In genomic region chr10:95624007-95624406, GRCm38 (mm10) we compare ENCODE assay signal across 17 mouse cellular contexts. TPM values are rescaled to one million over a fixed set of nuclear protein-coding genes. Genes with fewer than 3 reads are reported as not detected.
DNase-seq lines count a peak whose midpoint lies in the region; ATAC-seq and TF ChIP-seq lines count a peak whose summit lies in the region.
"Had no signal": no experiment of that assay in that cellular context is flagged by ENCODE, and none has a peak within 500 bp of the region (broad histone marks: within the 10 kb centered on the region; RNA-seq: fewer than 3 reads in every experiment).

No protein-coding gene starts in this region.

- no peak for TF ChIP-seq POLR2A in liver, adult 2 months (IDR thresholded peaks at IDR 0.05; ENCODE audit: extremely low read depth, insufficient read depth, low read length)

- no peak overlapping the region for H3K4me2 ChIP-seq in heart, embryonic 16.5 days (ENCODE audit: low read depth, low read length)
- no peak overlapping the region for H3K4me2 ChIP-seq in liver, embryonic 11.5 days
- H3K4me2 ChIP-seq in kidney, postnatal 0 days (ENCODE audit: low read length), result no peak overlapping the region
- H3K4me2 ChIP-seq: forebrain, embryonic 13.5 days; hindbrain, embryonic 15.5 days; liver, embryonic 13.5 days had no signal

- no peak overlapping the region for H3K27ac ChIP-seq in heart, embryonic 16.5 days (ENCODE audit: low read length)
- peak overlapping the region; percentile 97 for H3K27ac ChIP-seq in liver, adult 2 months (replicated peaks; ENCODE audit: insufficient read depth, low read depth, low read length)
- H3K27ac ChIP-seq in liver, embryonic 11.5 days (ENCODE audit: low read depth, low read length), result no peak overlapping the region
- 0 out of 2 replicates have a peak overlapping the region, but pooled peaks have one; percentile 15 for H3K27ac ChIP-seq in kidney, postnatal 0 days
- H3K27ac ChIP-seq: forebrain, embryonic 13.5 days; hindbrain, embryonic 15.5 days; liver, embryonic 13.5 days had no signal

- no peaks in the 10 kb centered on the region for H3K9me3 ChIP-seq in heart, embryonic 16.5 days (replicated peaks; ENCODE audit: control insufficient read depth, low read length)
- no peaks in the 10 kb centered on the region for H3K9me3 ChIP-seq in liver, embryonic 11.5 days (ENCODE audit: control insufficient read depth, low read length)
- no peaks in the 10 kb centered on the region for H3K9me3 ChIP-seq in kidney, postnatal 0 days (replicated peaks; ENCODE audit: low read length)
- H3K9me3 ChIP-seq: forebrain, embryonic 13.5 days; hindbrain, embryonic 15.5 days; liver, embryonic 13.5 days had no signal

- no peak overlapping the region for H3K4me3 ChIP-seq in heart, embryonic 16.5 days (ENCODE audit: low read length)
- H3K4me3 ChIP-seq in liver, adult 2 months (ENCODE audit: insufficient read depth, low read depth, low read length), result no peak overlapping the region
- no peak overlapping the region for H3K4me3 ChIP-seq in liver, embryonic 11.5 days (ENCODE audit: low read depth, low read length)
- no peak overlapping the region for H3K4me3 ChIP-seq in kidney, postnatal 0 days (replicated peaks; ENCODE audit: low read depth, low read length)
- H3K4me3 ChIP-seq: forebrain, embryonic 13.5 days; hindbrain, embryonic 15.5 days; liver, embryonic 13.5 days had no signal

- H3K4me1 ChIP-seq in heart, embryonic 16.5 days (ENCODE audit: control insufficient read depth, insufficient read depth, low read length), result peaks cover 12% of the 10 kb centered on the region
- H3K4me1 ChIP-seq in liver, adult 2 months (ENCODE audit: control insufficient read depth, insufficient read depth, low read length), result peaks cover 17% of the 10 kb centered on the region
- H3K4me1 ChIP-seq in liver, embryonic 11.5 days (replicated peaks; ENCODE audit: control insufficient read depth, insufficient read depth, low read length), result no peaks in the 10 kb centered on the region
- no peaks in the 10 kb centered on the region for H3K4me1 ChIP-seq in kidney, postnatal 0 days (replicated peaks; ENCODE audit: insufficient read depth, low read length)

- no peak overlapping the region for H3K9ac ChIP-seq in heart, embryonic 16.5 days (ENCODE audit: low read length)
- no peak overlapping the region for H3K9ac ChIP-seq in liver, adult 2 months (ENCODE audit: low read depth, low read length)
- H3K9ac ChIP-seq in liver, embryonic 11.5 days (ENCODE audit: low read depth, low read length), result no peak overlapping the region
- H3K9ac ChIP-seq in kidney, postnatal 0 days (ENCODE audit: low read depth, low read length), result no peak overlapping the region
- H3K9ac ChIP-seq: forebrain, embryonic 13.5 days; hindbrain, embryonic 15.5 days; liver, embryonic 13.5 days had no signal

- ATAC-seq in heart, embryonic 16.5 days (replicated peaks; ENCODE audit: extremely low read depth, insufficient read depth, low FRiP score), result peak; percentile 45; the same call in 1 of the 2 replicates
- ATAC-seq in liver, embryonic 11.5 days (replicated peaks; ENCODE audit: low FRiP score), result no peak
- no peak for ATAC-seq in kidney, postnatal 0 days (replicated peaks; ENCODE audit: low FRiP score, low read depth)
- ATAC-seq: forebrain, embryonic 13.5 days had no signal

- no peak for DNase-seq in heart, adult 8-10 months (ENCODE audit: low spot score)
- DNase-seq in liver, adult 2 months (ENCODE audit: extremely low read depth, low read depth, low spot score), result peak; percentile 33
- DNase-seq in liver, embryonic 11.5 days (ENCODE audit: low spot score), result no peak
- peak; percentile 40 for DNase-seq in brain, adult 2 months (ENCODE audit: low read depth, low spot score)
- peak; percentile 45 for DNase-seq in kidney, postnatal 0 days (ENCODE audit: low spot score)
- DNase-seq in cerebellum, adult 11 months, result no peak
- no peak for DNase-seq in urinary bladder, postnatal 25 days (ENCODE audit: low spot score)
- DNase-seq: cerebellum, adult 18-20 months; gastrocnemius, postnatal 10 days; liver, embryonic 13.5 days had no signal

- no peaks in the 10 kb centered on the region for H3K36me3 ChIP-seq in heart, embryonic 16.5 days (ENCODE audit: control insufficient read depth, insufficient read depth)
- no peaks in the 10 kb centered on the region for H3K36me3 ChIP-seq in liver, adult 2 months (ENCODE audit: control insufficient read depth, insufficient read depth, low read length)
- no peaks in the 10 kb centered on the region for H3K36me3 ChIP-seq in liver, embryonic 11.5 days (ENCODE audit: control insufficient read depth, insufficient read depth, low read length)
- H3K36me3 ChIP-seq in kidney, postnatal 0 days (ENCODE audit: insufficient read depth, low read length), result no peaks in the 10 kb centered on the region
- H3K36me3 ChIP-seq: hindbrain, embryonic 15.5 days; liver, embryonic 13.5 days had no signal

- H3K79me2 ChIP-seq in liver, adult 2 months (ENCODE audit: control insufficient read depth, insufficient read depth, low read length), result no peaks in the 10 kb centered on the region

- no peak for TF ChIP-seq CTCF in liver, adult 2 months (IDR thresholded peaks at IDR 0.05; ENCODE audit: low read depth, low read length)
- TF ChIP-seq CTCF in kidney, postnatal 0 days (IDR thresholded peaks at IDR 0.05; ENCODE audit: low read depth), result no peak

- 40% methylated on average over 5 of the region's 5 CpGs for WGBS in heart, embryonic 16.5 days
- 65% methylated on average over 5 of the region's 5 CpGs for WGBS in liver, adult 2 months
- WGBS in liver, embryonic 11.5 days, result 54% methylated on average over 5 of the region's 5 CpGs
- WGBS in kidney, postnatal 0 days, result 49% methylated on average over 5 of the region's 5 CpGs

- H3K27me3 ChIP-seq in heart, embryonic 16.5 days (ENCODE audit: control insufficient read depth, insufficient read depth, low read length), result no peaks in the 10 kb centered on the region
- no peaks in the 10 kb centered on the region for H3K27me3 ChIP-seq in liver, adult 2 months (ENCODE audit: control insufficient read depth, insufficient read depth, low read length)
- H3K27me3 ChIP-seq in liver, embryonic 11.5 days (replicated peaks; ENCODE audit: control insufficient read depth, insufficient read depth, low read length), result no peaks in the 10 kb centered on the region
- no peaks in the 10 kb centered on the region for H3K27me3 ChIP-seq in kidney, postnatal 0 days (ENCODE audit: insufficient read depth, low read length)
- H3K27me3 ChIP-seq: forebrain, embryonic 13.5 days; hindbrain, embryonic 15.5 days; liver, embryonic 13.5 days had no signal

RNA-seq across cellular contexts. Expression of gene Anapc15-ps, which starts 49.2 kb away (rescaled TPM):
- polyA plus RNA-seq in heart, embryonic 16.5 days (2015; fragmentation: Nextera tagmentation; extraction: Ambion mirVana), result 0.71 TPM in 1 of 2 replicates, not detected in the other
- total RNA-seq in heart, adult 8-10 months (2022), result not detected
- total RNA-seq in liver, adult 2 months (2014; rRNA removed), result not detected in 2 replicates
- polyA plus RNA-seq in liver, adult 2 months (2012; rRNA removed), result not detected in 2 replicates
- polyA plus RNA-seq in liver, embryonic 11.5 days (2014; fragmentation: Nextera tagmentation; extraction: Ambion mirVana), result not detected in 2 replicates
- polyA plus RNA-seq in kidney, postnatal 0 days (2015; fragmentation: Nextera tagmentation; extraction: Ambion mirVana), result not detected in 2 replicates
- total RNA-seq: adrenal gland, postnatal 4 days; gastrocnemius, postnatal 10 days had no signal
- polyA plus RNA-seq: embryonic facial prominence, embryonic 11.5 days; forebrain, embryonic 13.5 days; hindbrain, embryonic 15.5 days; liver, embryonic 13.5 days; small intestine, adult 2 months; stomach, embryonic 16.5 days had no signal

Comparison
In these comparisons a context has a peak if more than half of its experiments do, and no peak if none do; other contexts are left out.
1. H3K27ac ChIP-seq: peak in liver, adult 2 months (single experiment) and kidney, postnatal 0 days (single experiment); none in heart, embryonic 16.5 days (single experiment) and liver, embryonic 11.5 days (single experiment).
2. DNase-seq: peak in liver, adult 2 months (single experiment), brain, adult 2 months (single experiment) and kidney, postnatal 0 days (single experiment); none in heart, adult 8-10 months (single experiment), liver, embryonic 11.5 days (single experiment), cerebellum, adult 11 months (single experiment) and urinary bladder, postnatal 25 days (single experiment).